Mouse (Mus musculus) neural tube, embryonic 13.5 days (tissue): ENCODE results near the gene Parp4. TPM values are rescaled to one million over a fixed set of nuclear protein-coding genes. Genes with fewer than 3 reads are reported as not detected.

Experiments used
- ATAC-seq: fragments of 200-750 bp; cut with Nextera tagmentation; 2 replicates; pipeline ENCODE4 v1.8.0; 2017; ENCODE audit warnings: low read depth, mild to moderate bottlenecking, moderate TSS enrichment, moderate library complexity
- H3K27ac ChIP-seq: fragments of 300-500 bp; sonication (generic); replicated peaks from 2 replicates; pipeline ENCODE4 v1.5.1; 2015; ENCODE audit warnings: moderate library complexity, mild to moderate bottlenecking, inconsistent platforms
- H3K27me3 ChIP-seq: fragments of 300-500 bp; sonication (generic); 2 replicates; pipeline ENCODE4 v1.6.1; 2015; ENCODE audit warnings: mild to moderate bottlenecking, inconsistent platforms
- H3K36me3 ChIP-seq: fragments of 300-500 bp; sonication (generic); 2 replicates; pipeline ENCODE4 v1.6.1; 2015; ENCODE audit warnings: mild to moderate bottlenecking, inconsistent platforms
- H3K4me1 ChIP-seq: fragments of 300-500 bp; sonication (generic); replicated peaks from 2 replicates; pipeline ENCODE4 v1.6.1; 2015; ENCODE audit warnings: inconsistent platforms
- H3K4me2 ChIP-seq: fragments of 300-500 bp; sonication (generic); 2 replicates; pipeline ENCODE4 v1.6.1; 2015; ENCODE audit warnings: inconsistent platforms, mild to moderate bottlenecking, moderate library complexity
- H3K4me3 ChIP-seq: fragments of 300-500 bp; sonication (generic); 2 replicates; pipeline ENCODE4 v1.5.1; 2015; ENCODE audit warnings: mild to moderate bottlenecking, inconsistent platforms
- H3K9ac ChIP-seq: fragments of 300-500 bp; sonication (generic); 2 replicates; pipeline ENCODE4 v1.6.1; 2015; ENCODE audit warnings: moderate library complexity, mild to moderate bottlenecking, inconsistent platforms
- H3K9me3 ChIP-seq: fragments of 300-500 bp; sonication (generic); 2 replicates; pipeline ENCODE4 v1.6.1; 2016; ENCODE audit warnings: inconsistent platforms
- WGBS: fragments of 180-500 bp; shearing (Covaris S2); methylation state at CpG from one replicate; pipeline ENCODE4 v1.1.7; 2015; 5-methylcytosine and 5-hydroxymethylcytosine counted together
- polyA plus RNA-seq: library from polyadenylated mRNA; unstranded; fragments of >200 nt; fragmentation: Nextera tagmentation; extraction: Ambion mirVana; gene quantifications from 2 replicates; pipeline ENCODE4 v1.2.1, GENCODE M21; 2015

The Parp4 gene
- polyA plus RNA-seq, 1 experiment from 2014 or later = 1.1 TPM

DNA sequence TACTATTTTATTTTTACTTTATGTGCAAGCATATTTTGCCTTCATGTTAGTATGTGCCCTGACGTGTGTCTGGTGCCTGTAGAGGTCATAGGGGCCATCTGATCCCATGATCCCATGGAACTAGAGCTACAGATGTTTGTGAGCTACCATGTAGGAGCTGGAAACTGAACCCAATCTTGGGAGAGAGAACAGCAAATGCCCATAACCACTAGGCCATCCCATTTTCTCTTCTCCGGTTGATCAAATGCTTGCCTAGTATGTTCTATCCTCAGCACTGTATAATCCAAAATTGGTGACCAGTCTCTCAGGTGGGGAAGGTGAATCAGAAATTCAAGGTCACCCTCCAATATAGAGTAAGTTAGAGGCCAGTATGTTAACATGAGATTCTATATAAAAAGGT, 2.9 kb upstream of the Parp4 start:
- peak overlapping the region; percentile 84 for H3K4me3 ChIP-seq
- peak overlapping the region; percentile 38; the same call in 1 of the 2 replicates for H3K9ac ChIP-seq
- no peak for ATAC-seq
- H3K9me3 ChIP-seq = no peaks in the 10 kb centered on the region
- peaks cover 26% of the 10 kb centered on the region for H3K4me1 ChIP-seq
- no peaks in the 10 kb centered on the region for H3K27me3 ChIP-seq
- peak overlapping the region; percentile 85 for H3K4me2 ChIP-seq
- H3K36me3 ChIP-seq = no peaks in the 10 kb centered on the region
- WGBS = 75% methylated on average over 2 of the region's 2 CpGs
- H3K27ac ChIP-seq = no peak overlapping the region

GRCm38 (mm10) chr14:56575969-56576901, 816 bp downstream of the Parp4 start:
- Histone ChIP-seq H3K9me3 (no peaks in the 10 kb centered on the region), H3K4me3 (peak overlapping the region; percentile 46), H3K4me1 (peaks cover 15% of the 10 kb centered on the region), H3K27ac (no peak overlapping the region), H3K27me3 (no peaks in the 10 kb centered on the region), H3K36me3 (no peaks in the 10 kb centered on the region), H3K9ac (no peak overlapping the region), H3K4me2 (peak overlapping the region; percentile 62)
- no peak for ATAC-seq
- WGBS = 69% methylated on average over 18 of the region's 18 CpGs

DNA sequence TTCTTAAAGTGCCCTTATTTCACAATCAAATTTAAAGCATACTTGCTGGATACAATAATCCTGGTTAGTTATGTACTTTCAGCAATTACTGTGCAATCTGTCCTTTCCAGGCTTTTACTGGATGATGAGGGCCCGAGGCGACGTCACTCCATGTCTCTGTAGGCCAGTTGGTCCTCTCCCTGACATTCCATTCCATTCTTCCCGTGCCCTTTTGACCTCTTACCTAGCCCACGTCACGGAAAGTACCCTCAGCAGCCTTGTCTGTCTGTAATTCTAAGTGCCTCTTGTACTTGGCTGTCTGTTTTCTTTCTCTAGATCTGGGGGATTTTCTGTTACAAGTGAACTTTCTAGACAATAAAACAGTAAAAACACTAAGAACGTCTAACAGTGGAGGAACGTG, 3.6 kb downstream of the Parp4 start:
- Histone ChIP-seq H3K4me3 (no peak overlapping the region), H3K27ac (no peak overlapping the region), H3K27me3 (no peaks in the 10 kb centered on the region), H3K9me3 (no peaks in the 10 kb centered on the region), H3K4me1 (peaks cover 10% of the 10 kb centered on the region), H3K9ac (no peak overlapping the region), H3K36me3 (no peaks in the 10 kb centered on the region), H3K4me2 (no peak overlapping the region)
- WGBS = 59% methylated on average over 8 of the region's 8 CpGs
- no peak for ATAC-seq

DNA sequence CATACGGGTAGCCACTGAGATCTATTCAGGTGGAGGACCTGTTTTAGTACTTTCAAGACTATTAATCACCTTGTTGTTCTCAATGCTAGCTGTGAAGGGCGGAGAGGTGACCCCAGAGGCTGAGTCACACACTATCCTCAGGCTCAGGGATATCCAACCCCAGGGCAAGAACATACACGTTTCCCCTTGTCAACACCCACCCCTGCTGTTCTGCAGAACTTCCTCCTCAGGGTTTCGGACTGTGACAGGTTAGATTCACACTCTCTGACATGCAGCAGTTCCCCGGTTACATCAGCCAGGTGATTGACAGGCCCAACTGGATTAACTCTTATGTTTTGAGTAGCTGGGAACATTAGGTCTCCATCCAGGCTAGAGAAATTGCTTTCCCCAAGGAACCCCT, 5.7 kb downstream of the Parp4 start:
- 68% methylated on average over 5 of the region's 5 CpGs for WGBS
- H3K9me3 ChIP-seq = no peaks in the 10 kb centered on the region

DNA sequence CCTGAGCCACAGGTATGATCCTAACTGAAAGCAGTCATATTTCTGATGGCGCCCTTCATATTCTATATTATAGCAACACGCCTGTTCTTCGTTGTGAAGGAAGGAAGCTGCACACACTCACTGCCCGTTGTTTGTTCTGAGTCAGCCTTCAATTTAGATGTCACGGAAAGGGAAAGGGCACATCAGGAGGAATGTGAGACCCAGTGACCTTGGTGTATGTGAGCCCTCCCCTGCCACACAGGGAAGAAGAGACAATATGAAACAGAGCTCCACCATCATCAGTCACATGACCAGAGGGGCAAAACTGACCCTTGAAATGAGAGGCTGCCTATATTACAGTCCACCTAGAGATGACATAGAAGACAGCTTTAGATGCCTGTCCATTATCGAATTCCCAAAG, 6.9 kb downstream of the Parp4 start:
- H3K27ac ChIP-seq = no peak overlapping the region
- H3K9me3 ChIP-seq = no peaks in the 10 kb centered on the region
- H3K27me3 ChIP-seq = no peaks in the 10 kb centered on the region
- no peaks in the 10 kb centered on the region for H3K4me1 ChIP-seq
- H3K4me3 ChIP-seq = no peak overlapping the region
- H3K4me2 ChIP-seq = no peak overlapping the region
- no peaks in the 10 kb centered on the region for H3K36me3 ChIP-seq
- H3K9ac ChIP-seq = no peak overlapping the region
- ATAC-seq = no peak
- 91% methylated on average over 6 of the region's 6 CpGs for WGBS

More for the DNA sequence above, 5.7 kb downstream of the Parp4 start:
- Histone ChIP-seq H3K9ac (no peak overlapping the region), H3K4me2 (no peak overlapping the region), H3K4me3 (no peak overlapping the region), H3K36me3 (no peaks in the 10 kb centered on the region), H3K27ac (no peak overlapping the region), H3K27me3 (no peaks in the 10 kb centered on the region), H3K4me1 (no peaks in the 10 kb centered on the region)
- ATAC-seq = no peak

DNA sequence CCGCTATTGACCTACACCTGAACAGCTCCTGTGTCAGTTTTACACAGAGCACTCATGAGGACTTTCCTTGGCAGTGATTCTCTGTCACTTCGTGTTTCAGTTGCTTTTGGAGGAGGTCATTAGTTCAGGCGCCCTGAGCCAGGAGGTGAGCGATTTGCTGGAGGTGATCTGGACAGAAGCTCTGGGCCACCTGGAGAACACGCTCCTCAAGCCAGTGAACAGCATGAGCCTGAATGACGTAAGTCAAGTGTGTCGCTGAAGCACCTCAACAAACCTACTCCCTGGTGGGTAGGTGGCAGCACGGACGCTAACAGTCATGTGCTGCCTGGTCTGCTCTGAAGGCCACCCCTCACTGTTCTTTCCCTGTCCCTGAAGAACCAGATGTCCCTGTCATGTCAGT, 16.8 kb downstream of the Parp4 start:
- H3K9me3 ChIP-seq = no peaks in the 10 kb centered on the region
- H3K4me2 ChIP-seq = no peak overlapping the region
- no peak for ATAC-seq
- H3K4me1 ChIP-seq = no peaks in the 10 kb centered on the region
- H3K27me3 ChIP-seq = no peaks in the 10 kb centered on the region
- H3K27ac ChIP-seq = no peak overlapping the region
- H3K36me3 ChIP-seq = no peaks in the 10 kb centered on the region
- no peak overlapping the region for H3K4me3 ChIP-seq
- H3K9ac ChIP-seq = no peak overlapping the region
- 92% methylated on average over 9 of the region's 9 CpGs for WGBS

DNA sequence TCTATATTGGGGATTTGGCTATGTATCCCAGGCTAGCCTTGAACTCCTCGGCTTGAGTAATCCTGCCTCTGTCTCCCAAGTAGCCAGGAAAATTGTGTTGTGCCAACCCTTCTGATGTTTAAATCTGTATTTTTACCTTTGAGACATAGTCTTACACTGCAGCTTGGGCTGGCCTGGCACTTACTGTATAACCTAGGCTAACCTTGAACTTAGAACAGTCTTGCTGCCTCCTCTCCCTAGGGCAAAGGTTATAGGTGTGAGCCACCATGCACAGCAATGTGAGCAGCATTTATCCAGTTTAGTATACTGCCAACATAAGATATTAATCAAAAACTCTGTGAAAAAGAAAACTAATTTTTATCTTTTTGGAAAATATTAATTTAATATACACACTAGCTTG, 19.4 kb downstream of the Parp4 start:
- 93% methylated on average over 1 of the region's 1 CpGs for WGBS
- no peak overlapping the region for H3K27ac ChIP-seq
- H3K4me3 ChIP-seq = no peak overlapping the region
- H3K27me3 ChIP-seq = no peaks in the 10 kb centered on the region
- no peaks in the 10 kb centered on the region for H3K36me3 ChIP-seq
- no peak overlapping the region for H3K4me2 ChIP-seq
- no peak for ATAC-seq
- H3K9me3 ChIP-seq = no peaks in the 10 kb centered on the region
- H3K9ac ChIP-seq = no peak overlapping the region
- no peaks in the 10 kb centered on the region for H3K4me1 ChIP-seq

DNA sequence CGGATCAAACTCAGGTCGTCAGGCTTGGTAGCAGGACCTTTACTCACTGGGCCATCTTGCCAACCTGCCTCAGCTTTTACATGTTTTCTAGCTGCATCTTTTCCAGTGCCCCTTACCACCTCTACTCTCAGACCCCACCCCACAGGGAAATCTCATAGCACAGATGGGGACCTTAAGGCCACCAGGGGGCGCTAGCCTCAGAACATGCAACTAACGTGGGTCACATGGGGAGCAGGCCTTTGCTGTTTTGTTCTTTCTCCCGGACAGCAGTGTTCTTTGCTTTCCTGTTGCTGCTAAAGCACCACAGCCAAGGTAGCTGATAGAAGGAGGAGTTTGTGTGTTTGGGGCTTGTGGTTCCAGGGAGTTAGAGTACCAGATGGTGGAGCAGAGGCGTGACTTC, 23.3 kb downstream of the Parp4 start:
- Histone ChIP-seq H3K9ac (no peak overlapping the region), H3K4me1 (no peaks in the 10 kb centered on the region), H3K4me2 (no peak overlapping the region), H3K4me3 (no peak overlapping the region), H3K36me3 (no peaks in the 10 kb centered on the region), H3K27ac (no peak overlapping the region), H3K9me3 (no peaks in the 10 kb centered on the region), H3K27me3 (no peaks in the 10 kb centered on the region)
- ATAC-seq = no peak
- 48% methylated on average over 6 of the region's 6 CpGs for WGBS

- no peak overlapping the region for H3K27ac ChIP-seq
- no peaks in the 10 kb centered on the region for H3K9me3 ChIP-seq
- no peak overlapping the region for H3K4me3 ChIP-seq
- no peak overlapping the region for H3K4me2 ChIP-seq
- no peaks in the 10 kb centered on the region for H3K27me3 ChIP-seq
- 85% methylated on average over 9 of the region's 9 CpGs for WGBS
- H3K9ac ChIP-seq = no peak overlapping the region
- no peaks in the 10 kb centered on the region for H3K36me3 ChIP-seq
- no peaks in the 10 kb centered on the region for H3K4me1 ChIP-seq
- ATAC-seq = no peak
Observed at GRCm38 (mm10) chr14:56602069-56602468, 26.6 kb downstream of the Parp4 start.

- ATAC-seq = no peak
Observed at GRCm38 (mm10) chr14:56604438-56604837, 29.0 kb downstream of the Parp4 start.

DNA sequence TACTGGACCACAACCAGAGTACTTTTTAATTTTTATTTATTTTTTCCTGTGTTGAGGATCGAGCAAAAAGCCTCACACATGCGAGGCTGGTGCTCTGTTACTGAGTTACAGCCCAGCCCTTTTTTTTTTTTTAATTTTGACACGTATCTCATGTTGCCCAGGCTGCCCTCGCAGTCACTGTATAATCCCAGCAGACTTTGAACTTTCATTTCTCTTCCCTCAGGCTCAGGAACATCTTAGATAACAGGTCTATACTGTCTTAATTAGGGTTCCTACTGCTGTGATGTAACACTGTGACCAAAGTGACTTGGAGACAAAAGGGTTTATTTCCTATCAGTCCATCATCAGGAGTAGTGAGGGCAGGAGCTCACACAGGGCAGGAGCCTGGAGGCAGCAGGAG, 29.7 kb downstream of the Parp4 start:
- Histone ChIP-seq H3K9ac (no peak overlapping the region), H3K27ac (no peak overlapping the region), H3K27me3 (no peaks in the 10 kb centered on the region), H3K9me3 (no peaks in the 10 kb centered on the region), H3K4me3 (no peak overlapping the region), H3K36me3 (no peaks in the 10 kb centered on the region), H3K4me2 (no peak overlapping the region), H3K4me1 (no peaks in the 10 kb centered on the region)
- no peak for ATAC-seq
- WGBS = 90% methylated on average over 4 of the region's 4 CpGs

More at GRCm38 (mm10) chr14:56604438-56604837, 29.0 kb downstream of the Parp4 start:
- Histone ChIP-seq H3K4me3 (no peak overlapping the region), H3K9me3 (no peaks in the 10 kb centered on the region), H3K27ac (no peak overlapping the region), H3K4me2 (no peak overlapping the region), H3K9ac (no peak overlapping the region), H3K36me3 (no peaks in the 10 kb centered on the region), H3K4me1 (no peaks in the 10 kb centered on the region), H3K27me3 (no peaks in the 10 kb centered on the region)
- 91% methylated on average over 5 of the region's 5 CpGs for WGBS

DNA sequence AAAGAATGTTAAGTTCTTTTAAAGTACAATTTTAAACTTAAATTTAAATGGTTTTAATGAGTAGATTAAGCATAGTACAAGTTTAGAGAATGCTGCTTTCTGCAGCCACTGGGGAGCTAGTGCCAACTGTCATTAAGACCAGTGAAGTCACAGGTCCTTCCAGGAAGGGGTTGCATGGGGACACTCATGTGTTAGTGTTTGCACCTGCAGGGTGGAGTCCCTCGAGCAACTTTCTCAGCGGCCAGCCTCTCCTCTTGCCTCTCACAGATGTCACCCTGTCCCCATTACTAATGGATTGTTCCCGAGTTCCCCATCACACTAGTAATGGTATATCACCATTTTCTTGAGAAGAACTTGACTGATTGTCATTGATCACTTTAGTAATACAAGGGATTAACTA, 37.8 kb downstream of the Parp4 start:
- no peaks in the 10 kb centered on the region for H3K36me3 ChIP-seq
- no peaks in the 10 kb centered on the region for H3K27me3 ChIP-seq
- no peak overlapping the region for H3K4me2 ChIP-seq
- no peaks in the 10 kb centered on the region for H3K9me3 ChIP-seq
- H3K9ac ChIP-seq = no peak overlapping the region
- H3K27ac ChIP-seq = no peak overlapping the region
- H3K4me3 ChIP-seq = no peak overlapping the region
- ATAC-seq = no peak
- WGBS = 83% methylated on average over 3 of the region's 3 CpGs
- no peaks in the 10 kb centered on the region for H3K4me1 ChIP-seq

DNA sequence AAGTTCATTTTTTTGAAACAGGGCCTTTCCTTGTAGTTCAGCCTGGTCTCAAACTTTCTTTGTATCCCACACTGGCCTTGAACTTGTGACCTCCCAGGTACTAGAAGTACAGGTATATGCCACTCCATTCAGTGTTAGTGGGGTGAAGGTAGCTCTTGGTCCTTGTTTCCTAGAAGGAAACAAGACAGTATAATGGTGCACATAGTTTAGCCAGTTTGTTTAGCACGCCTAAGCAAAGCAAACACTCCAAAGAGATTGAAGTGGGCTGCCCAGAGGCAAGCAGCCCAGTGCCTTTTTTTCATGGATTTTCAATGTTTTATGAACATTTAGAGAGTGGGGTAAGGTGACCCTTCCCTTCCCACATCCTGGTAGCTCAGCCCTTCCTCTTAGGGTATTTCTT, 42.1 kb downstream of the Parp4 start:
- Histone ChIP-seq H3K4me1 (no peaks in the 10 kb centered on the region), H3K4me3 (no peak overlapping the region), H3K9ac (no peak overlapping the region), H3K4me2 (no peak overlapping the region), H3K9me3 (no peaks in the 10 kb centered on the region), H3K27me3 (no peaks in the 10 kb centered on the region), H3K36me3 (no peaks in the 10 kb centered on the region), H3K27ac (no peak overlapping the region)
- ATAC-seq = no peak
- WGBS = 85% methylated on average over 1 of the region's 1 CpGs
